Mouse (Mus musculus) limb, embryonic 15.5 days (tissue): ENCODE measurements at regions not wholly inside any gene's neighbourhood (a gene's known extent, or its start where the extent isn't known, plus 50 kb on each side); places are given as distances from the start of the nearest gene placed in this dataset.

Source experiments
- ATAC-seq: fragments of 200-750 bp; cut with Nextera tagmentation; 2 replicates; pipeline ENCODE4 v1.8.0; 2017; ENCODE audit warnings: low read depth, moderate TSS enrichment; ENCODE audit not compliant: insufficient number of reproducible peaks, low FRiP score, low TSS enrichment
- H3K27ac ChIP-seq: fragments of 300-500 bp; sonication (generic); 2 replicates; pipeline ENCODE4 v1.5.1; 2015; ENCODE audit warnings: moderate library complexity, mild to moderate bottlenecking, inconsistent platforms
- H3K27me3 ChIP-seq: fragments of 300-500 bp; sonication (generic); 2 replicates; pipeline ENCODE4 v1.6.1; 2015; ENCODE audit warnings: inconsistent platforms
- H3K36me3 ChIP-seq: fragments of 300-500 bp; sonication (generic); 2 replicates; pipeline ENCODE4 v1.6.1; 2015; ENCODE audit warnings: inconsistent platforms
- H3K4me1 ChIP-seq: fragments of 300-500 bp; sonication (generic); 2 replicates; pipeline ENCODE4 v1.6.1; 2015; ENCODE audit warnings: inconsistent platforms
- H3K4me2 ChIP-seq: fragments of 300-500 bp; sonication (generic); 2 replicates; pipeline ENCODE4 v1.6.1; 2015; ENCODE audit warnings: mild to moderate bottlenecking, inconsistent platforms
- H3K4me3 ChIP-seq: fragments of 300-500 bp; sonication (generic); 2 replicates; pipeline ENCODE4 v1.5.1; 2015; ENCODE audit warnings: mild to moderate bottlenecking, inconsistent platforms
- H3K9ac ChIP-seq: fragments of 300-500 bp; sonication (generic); 2 replicates; pipeline ENCODE4 v1.6.1; 2015; ENCODE audit warnings: inconsistent platforms
- H3K9me3 ChIP-seq: fragments of 300-500 bp; sonication (generic); 2 replicates; pipeline ENCODE4 v1.6.1; 2016; ENCODE audit warnings: inconsistent platforms
- WGBS: fragments of 180-500 bp; shearing (Covaris S2); methylation state at CpG from one replicate; pipeline ENCODE4 v1.1.7; 2015; 5-methylcytosine and 5-hydroxymethylcytosine counted together

DNA sequence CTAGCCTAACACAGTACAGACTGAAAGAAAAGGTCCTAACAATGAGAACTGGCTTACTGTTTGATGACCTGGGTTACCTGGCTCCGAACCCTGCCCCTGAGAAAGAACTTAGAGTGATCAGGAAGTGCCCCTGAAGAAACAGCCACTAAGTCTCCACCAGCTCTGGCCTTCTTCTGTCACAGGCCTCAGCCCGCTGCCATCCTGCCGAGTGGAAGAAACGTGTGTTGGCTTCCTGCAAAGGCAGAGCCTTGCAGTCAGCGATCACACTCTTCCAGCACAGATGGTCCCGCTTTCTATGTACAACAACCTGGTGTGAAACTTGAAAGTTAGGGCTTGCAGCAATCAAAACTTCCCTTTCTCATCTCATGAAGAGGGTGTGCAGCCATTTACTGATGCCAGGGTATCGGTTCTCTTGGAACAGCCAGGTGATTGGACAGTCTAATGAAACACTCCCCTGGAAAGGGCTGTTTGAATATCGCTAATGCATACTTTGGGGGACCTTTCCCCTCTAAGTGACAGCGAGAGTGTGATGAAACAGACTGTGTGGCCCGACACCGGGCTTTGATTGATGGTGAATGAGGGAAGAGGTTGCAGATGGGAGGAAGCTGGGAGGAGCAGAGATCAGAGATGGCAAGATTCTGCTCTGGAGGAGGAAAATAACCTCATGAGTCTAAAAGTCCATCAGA, 89.4 kb upstream of the Elac2 start:
- no peak for ATAC-seq
- peaks cover 12% of the 10 kb centered on the region; the same call in 1 of the 2 replicates for H3K27me3 ChIP-seq
- no peaks in the 10 kb centered on the region for H3K4me1 ChIP-seq
- no peak overlapping the region for H3K27ac ChIP-seq
- H3K9ac ChIP-seq: no peak overlapping the region
- no peaks in the 10 kb centered on the region for H3K36me3 ChIP-seq
- H3K4me3 ChIP-seq: no peak overlapping the region
- no peaks in the 10 kb centered on the region for H3K9me3 ChIP-seq
- H3K4me2 ChIP-seq: no peak overlapping the region
- 42% methylated on average over 11 of the region's 11 CpGs for WGBS

DNA sequence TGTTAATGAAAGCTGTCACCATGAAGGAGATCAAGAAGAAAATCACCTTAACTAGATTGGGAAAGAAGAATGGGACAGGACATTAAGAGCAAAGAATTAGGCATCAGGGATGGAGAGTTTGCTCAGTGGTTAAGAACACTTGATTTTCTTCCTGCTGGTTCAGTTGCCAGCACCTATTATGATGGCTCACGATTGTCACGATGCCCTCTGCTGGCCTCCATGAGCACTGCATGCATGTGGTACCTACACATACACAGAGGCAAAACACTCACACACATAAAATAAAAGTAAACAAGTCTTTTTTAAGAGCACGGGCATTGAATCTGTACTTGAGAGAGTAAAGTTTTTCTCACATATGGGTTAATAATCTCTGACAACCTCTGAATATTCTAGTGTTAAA, 88.1 kb upstream of the Elac2 start:
- Histone ChIP-seq H3K4me3 (no peak overlapping the region), H3K27ac (no peak overlapping the region), H3K9ac (no peak overlapping the region), H3K9me3 (no peaks in the 10 kb centered on the region), H3K4me1 (no peaks in the 10 kb centered on the region), H3K4me2 (no peak overlapping the region), H3K36me3 (no peaks in the 10 kb centered on the region), H3K27me3 (peaks cover 12% of the 10 kb centered on the region; the same call in 1 of the 2 replicates)
- ATAC-seq: no peak
- WGBS: 47% methylated on average over 3 of the region's 3 CpGs

DNA sequence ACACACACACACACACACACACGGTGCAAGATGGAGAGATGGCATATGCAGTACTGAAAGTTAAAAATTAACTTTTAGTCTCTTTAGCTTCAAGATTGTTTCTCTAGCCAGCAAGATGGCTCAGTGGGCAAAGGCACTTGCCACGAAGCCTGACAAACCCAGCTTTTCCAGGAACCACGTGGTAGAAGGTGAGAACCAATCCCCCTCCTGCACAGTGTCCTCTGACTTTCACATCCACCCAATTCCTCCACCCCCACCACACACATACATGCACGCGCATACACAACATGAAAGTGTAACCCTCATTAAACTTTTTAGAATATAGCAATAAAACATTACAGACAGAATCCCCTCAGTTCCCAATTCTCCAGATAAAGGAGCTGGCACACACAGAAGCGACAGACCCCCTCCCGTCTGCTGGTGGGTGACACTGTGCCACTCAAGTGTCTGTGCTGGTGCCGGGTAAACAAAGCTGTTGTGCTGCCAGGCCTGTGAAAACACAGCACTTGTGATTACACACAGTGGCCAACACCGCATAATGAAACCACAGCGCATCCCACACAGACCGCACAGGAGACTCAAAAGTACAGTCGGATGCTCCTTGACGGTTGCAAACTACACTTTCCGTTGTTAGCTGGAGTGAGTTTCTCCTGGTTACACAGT, 82.9 kb upstream of the Elac2 start:
- H3K4me2 ChIP-seq: no peak overlapping the region
- no peak for ATAC-seq
- no peaks in the 10 kb centered on the region for H3K36me3 ChIP-seq
- H3K4me1 ChIP-seq: peaks cover 18% of the 10 kb centered on the region
- no peak overlapping the region for H3K9ac ChIP-seq
- H3K27me3 ChIP-seq: peaks cover 18% of the 10 kb centered on the region; the same call in 1 of the 2 replicates
- H3K9me3 ChIP-seq: no peaks in the 10 kb centered on the region
- H3K4me3 ChIP-seq: no peak overlapping the region
- no peak overlapping the region for H3K27ac ChIP-seq
- WGBS: 81% methylated on average over 14 of the region's 14 CpGs

DNA sequence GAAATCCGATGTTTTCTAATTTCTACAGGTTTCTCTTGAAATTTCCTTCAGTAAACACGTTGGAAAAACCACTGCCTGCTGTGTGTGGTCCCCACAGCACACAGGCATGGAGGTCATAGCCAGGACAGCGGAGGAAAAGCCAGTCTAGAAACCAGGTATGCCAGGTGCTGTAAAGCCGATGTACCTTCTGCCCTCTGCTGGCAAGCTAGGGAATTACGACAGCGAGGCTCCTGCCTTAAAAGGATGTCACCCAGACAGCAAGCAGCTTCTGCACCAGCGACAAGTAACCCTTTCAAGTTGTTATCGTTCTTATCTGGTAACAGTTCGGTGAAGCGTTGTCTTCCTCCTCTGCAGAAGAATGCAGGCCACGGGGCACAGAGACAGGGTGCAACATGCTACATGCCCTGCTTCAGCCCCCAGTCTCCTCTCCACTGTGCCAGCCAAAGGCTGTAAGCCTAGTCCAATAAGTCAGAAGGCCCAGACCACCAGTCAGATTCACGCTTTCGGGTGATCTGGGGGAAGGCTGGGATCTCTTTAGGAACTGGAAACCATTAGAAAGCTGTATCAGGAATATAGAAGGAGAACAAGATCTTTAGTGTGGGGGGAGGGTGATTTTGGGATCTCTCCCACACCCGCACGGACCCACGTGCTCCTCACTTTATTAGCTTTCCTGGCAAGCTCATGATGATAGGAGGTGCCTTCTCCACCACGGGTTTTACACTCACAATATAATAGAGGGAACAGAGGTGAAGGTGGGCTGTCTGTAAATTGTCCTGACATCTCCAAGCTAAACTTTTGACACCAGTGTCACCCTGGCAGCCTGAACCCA, 79.9 kb upstream of the Elac2 start:
- H3K4me2 ChIP-seq: no peak overlapping the region
- H3K27ac ChIP-seq: no peak overlapping the region
- H3K27me3 ChIP-seq: peaks cover 25% of the 10 kb centered on the region; the same call in 1 of the 2 replicates

DNA sequence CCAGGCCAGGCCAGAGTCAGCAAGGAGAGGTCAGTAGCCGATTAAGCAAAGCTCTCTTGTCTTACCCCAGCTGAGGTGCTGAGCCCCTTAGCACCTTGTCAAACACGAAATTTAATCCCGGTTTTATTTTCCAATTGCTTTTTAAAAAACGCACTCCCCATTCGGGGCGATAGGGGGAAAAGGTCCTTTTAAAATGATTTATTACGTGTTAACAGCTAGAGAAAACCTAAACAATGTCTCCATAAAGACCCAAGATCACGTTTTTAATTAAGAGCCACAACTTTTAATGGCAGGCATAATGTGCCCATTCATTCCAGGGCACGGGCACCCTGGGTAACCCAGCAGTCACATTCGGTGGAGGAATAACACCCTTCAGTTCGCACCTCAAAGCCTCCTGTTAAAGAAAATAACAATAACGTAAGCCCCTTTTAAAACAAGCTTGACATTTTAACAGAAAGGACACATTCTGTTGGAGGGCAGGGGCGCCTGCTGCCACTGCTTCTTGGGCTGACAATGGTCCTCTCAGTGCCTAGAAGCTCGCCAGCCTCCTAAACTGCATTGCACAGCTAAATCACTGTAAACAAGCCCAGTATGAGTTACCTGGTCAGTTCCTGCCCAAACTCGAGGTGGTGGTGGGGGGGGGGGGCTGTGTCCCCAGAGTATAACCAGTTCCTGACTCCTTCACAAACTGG, 79.1 kb upstream of the Elac2 start:
- Histone ChIP-seq H3K4me1 (peaks cover 18% of the 10 kb centered on the region), H3K27ac (no peak overlapping the region), H3K4me2 (no peak overlapping the region), H3K36me3 (no peaks in the 10 kb centered on the region), H3K4me3 (no peak overlapping the region), H3K9me3 (no peaks in the 10 kb centered on the region), H3K27me3 (peaks cover 25% of the 10 kb centered on the region; the same call in 1 of the 2 replicates), H3K9ac (no peak overlapping the region)
- ATAC-seq: no peak
- 29% methylated on average over 15 of the region's 15 CpGs for WGBS

More for the DNA sequence above, 79.9 kb upstream of the Elac2 start:
- no peak overlapping the region for H3K9ac ChIP-seq
- no peak overlapping the region for H3K4me3 ChIP-seq
- no peak for ATAC-seq
- WGBS: 13% methylated on average over 17 of the region's 17 CpGs
- H3K9me3 ChIP-seq: no peaks in the 10 kb centered on the region
- H3K36me3 ChIP-seq: no peaks in the 10 kb centered on the region
- H3K4me1 ChIP-seq: peaks cover 18% of the 10 kb centered on the region

DNA sequence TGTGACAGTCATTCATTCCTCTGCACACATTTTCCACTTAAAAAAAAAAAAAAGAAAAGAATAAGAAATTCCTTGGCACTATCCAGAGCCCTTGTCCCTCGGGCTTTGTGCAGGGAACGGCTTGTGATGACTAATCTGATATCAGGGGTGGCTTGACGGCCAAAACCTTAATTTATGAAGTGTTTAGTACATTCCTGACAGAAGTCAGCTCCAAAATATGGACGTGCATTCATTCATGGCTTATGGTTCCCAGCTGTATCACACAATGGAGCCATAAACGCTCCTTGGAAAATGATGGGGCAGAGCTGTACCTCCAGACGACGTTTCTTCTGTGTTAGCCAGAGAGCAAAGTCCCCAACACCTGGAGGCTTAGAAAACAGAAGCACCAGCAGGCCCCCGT, 62.1 kb upstream of the Elac2 start:
- no peaks in the 10 kb centered on the region for H3K36me3 ChIP-seq
- H3K27me3 ChIP-seq: peaks cover 7% of the 10 kb centered on the region
- H3K4me3 ChIP-seq: no peak overlapping the region
- H3K4me2 ChIP-seq: no peak overlapping the region
- WGBS: 19% methylated on average over 8 of the region's 8 CpGs
- H3K27ac ChIP-seq: no peak overlapping the region
- no peak overlapping the region for H3K9ac ChIP-seq
- ATAC-seq: no peak; the same call in 1 of the 2 replicates
- no peaks in the 10 kb centered on the region for H3K9me3 ChIP-seq
- peaks cover 9% of the 10 kb centered on the region for H3K4me1 ChIP-seq

DNA sequence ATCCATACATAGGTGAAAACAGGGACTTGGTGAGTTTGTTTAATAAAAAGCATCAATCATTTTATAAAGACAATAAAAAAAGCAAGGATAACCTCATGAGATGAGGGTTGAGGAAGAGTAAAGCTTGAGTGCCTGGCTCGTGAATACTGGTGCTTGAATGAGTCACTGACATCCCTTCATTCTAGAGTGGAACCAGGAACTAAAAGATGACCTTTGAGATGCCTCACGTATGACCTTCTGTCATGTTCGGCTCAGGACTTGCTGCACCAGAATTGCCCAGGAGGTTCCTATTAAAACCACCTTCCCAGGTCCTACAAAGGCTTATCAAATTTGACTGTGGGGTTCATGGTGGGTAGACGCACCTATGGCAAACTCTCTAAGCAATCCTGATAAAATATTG, 61.5 kb upstream of the Elac2 start:
- Histone ChIP-seq H3K27ac (no peak overlapping the region), H3K27me3 (peaks cover 7% of the 10 kb centered on the region), H3K4me3 (no peak overlapping the region), H3K9me3 (no peaks in the 10 kb centered on the region), H3K4me2 (no peak overlapping the region), H3K9ac (no peak overlapping the region), H3K4me1 (peaks cover 12% of the 10 kb centered on the region), H3K36me3 (no peaks in the 10 kb centered on the region)
- WGBS: 73% methylated on average over 4 of the region's 4 CpGs
- ATAC-seq: no peak

DNA sequence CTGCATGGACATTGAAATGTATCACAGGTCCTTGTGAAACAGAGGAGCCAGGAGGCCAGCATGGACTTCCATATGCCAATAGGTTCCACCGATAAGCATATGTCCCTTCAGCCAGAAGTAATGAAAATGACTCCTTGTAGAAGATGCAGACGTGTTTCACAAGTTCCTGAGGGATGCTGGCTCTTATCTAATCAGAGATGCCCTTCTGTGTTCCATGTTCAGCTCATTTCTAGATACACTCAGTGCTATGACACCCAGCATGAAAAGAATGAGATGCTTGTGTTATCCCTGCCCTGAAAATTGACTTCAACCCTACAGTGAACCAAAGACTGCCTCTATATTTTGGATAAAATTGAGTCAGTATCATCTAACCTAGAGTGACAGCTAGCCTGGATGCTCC, 53.8 kb upstream of the Elac2 start:
- H3K9ac ChIP-seq: no peak overlapping the region
- 0 out of 2 replicates have a peak, but pooled peaks cover 3% of the 10 kb centered on the region for H3K27me3 ChIP-seq
- no peaks in the 10 kb centered on the region for H3K9me3 ChIP-seq
- no peaks in the 10 kb centered on the region for H3K36me3 ChIP-seq
- no peak overlapping the region for H3K27ac ChIP-seq
- WGBS: 73% methylated on average over 2 of the region's 2 CpGs
- H3K4me1 ChIP-seq: 0 out of 2 replicates have a peak, but pooled peaks cover 2% of the 10 kb centered on the region
- no peak overlapping the region for H3K4me3 ChIP-seq
- H3K4me2 ChIP-seq: no peak overlapping the region
- no peak for ATAC-seq

DNA sequence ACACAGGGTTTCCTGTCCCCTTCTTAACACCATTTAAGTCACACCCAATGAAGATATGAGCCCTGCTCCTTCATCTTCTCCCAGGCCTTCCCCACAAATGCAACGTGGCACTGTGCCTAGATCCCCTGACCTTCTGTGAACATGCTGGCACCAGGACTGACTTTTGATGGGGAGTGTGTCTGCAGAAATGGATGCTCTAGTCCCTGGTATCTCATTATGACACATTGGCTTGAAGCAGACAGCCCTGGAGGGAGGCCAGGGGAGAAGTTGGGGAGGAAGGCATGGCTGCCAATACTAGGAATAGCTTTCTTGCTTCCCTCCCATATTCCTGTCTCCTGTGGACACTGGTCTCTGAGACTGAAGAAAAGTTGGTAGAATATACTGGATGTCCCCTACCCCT, 52.9 kb upstream of the Elac2 start:
- Histone ChIP-seq H3K27ac (no peak overlapping the region), H3K36me3 (no peaks in the 10 kb centered on the region), H3K4me3 (no peak overlapping the region), H3K27me3 (0 out of 2 replicates have a peak, but pooled peaks cover 3% of the 10 kb centered on the region), H3K9me3 (no peaks in the 10 kb centered on the region), H3K4me2 (no peak overlapping the region), H3K9ac (no peak overlapping the region), H3K4me1 (0 out of 2 replicates have a peak, but pooled peaks cover 2% of the 10 kb centered on the region)
- no peak for ATAC-seq
- 68% methylated on average over 1 of the region's 1 CpGs for WGBS
